Mouse (Mus musculus): ENCODE data around the gene Acy3.
A peak's percentile ranks its signal among the peaks of the same experiment; 100 is the strongest.

The Acy3 gene

GRCm38 (mm10) chr19:3975866-3976265 lies 10.5 kb upstream of the Acy3 start:
- DNase-seq = no peak

- peak; percentile 80 for DNase-seq
Measured at GRCm38 (mm10) chr19:3980309-3980708, 6.1 kb upstream of the Acy3 start.

- DNase-seq = no peak
Measured at GRCm38 (mm10) chr19:3980917-3981316, 5.5 kb upstream of the Acy3 start.

GRCm38 (mm10) chr19:3983527-3984200 lies 2.7 kb upstream of the Acy3 start:
- no peak for DNase-seq

- peak; percentile 42 for DNase-seq
Measured at GRCm38 (mm10) chr19:3985261-3985681, 1.1 kb upstream of the Acy3 start.

- no peak for DNase-seq
Measured at GRCm38 (mm10) chr19:3988066-3988465, 1.7 kb downstream of the Acy3 start.

- DNase-seq = no peak
Measured at GRCm38 (mm10) chr19:3988750-3989149, 2.4 kb downstream of the Acy3 start.

- no peak for DNase-seq
Measured at GRCm38 (mm10) chr19:3990804-3991203, 4.4 kb downstream of the Acy3 start.

- no peak for DNase-seq
Measured at GRCm38 (mm10) chr19:3991562-3991961, 5.2 kb downstream of the Acy3 start.

GRCm38 (mm10) chr19:3991966-3992365 lies 5.6 kb downstream of the Acy3 start:
- DNase-seq = no peak

GRCm38 (mm10) chr19:3992416-3992815 lies 6.0 kb downstream of the Acy3 start, which contains the start of gene Tbx10:
TSS of gene Tbx10 (plus strand) at chr19:3992752.
- no peak for DNase-seq

GRCm38 (mm10) chr19:3994932-3995331 lies 8.6 kb downstream of the Acy3 start:
- DNase-seq = no peak

GRCm38 (mm10) chr19:3995505-3995904 lies 9.1 kb downstream of the Acy3 start:
- no peak for DNase-seq

GRCm38 (mm10) chr19:3996106-3996505 lies 9.7 kb downstream of the Acy3 start:
- DNase-seq = no peak

GRCm38 (mm10) chr19:3996747-3997146 lies 10.4 kb downstream of the Acy3 start:
- no peak for DNase-seq

- no peak for DNase-seq
Measured at GRCm38 (mm10) chr19:3997231-3997630, 10.9 kb downstream of the Acy3 start.

- DNase-seq = no peak
Measured at GRCm38 (mm10) chr19:3998335-3998734, 12.0 kb downstream of the Acy3 start.

GRCm38 (mm10) chr19:3999121-3999730 lies 12.9 kb downstream of the Acy3 start:
- no peak for DNase-seq

- peak; percentile 98 for DNase-seq
Measured at GRCm38 (mm10) chr19:4000119-4000900, 13.9 kb downstream of the Acy3 start, which contains the start of the genes Nudt8 and Gm49405. TSS of gene Nudt8 (plus strand) at chr19:4000580. TSS of gene Gm49405 (plus strand) at chr19:4000626.

GRCm38 (mm10) chr19:4000949-4001525 lies 14.7 kb downstream of the Acy3 start:
- DNase-seq = peak; percentile 31

- DNase-seq = no peak
Measured at GRCm38 (mm10) chr19:4001752-4002151, 15.4 kb downstream of the Acy3 start.

- no peak for DNase-seq
Measured at GRCm38 (mm10) chr19:4003112-4003511, 16.7 kb downstream of the Acy3 start, which contains the start of gene Doc2g. TSS of gene Doc2g (plus strand) at chr19:4003313.

- no peak for DNase-seq
Measured at GRCm38 (mm10) chr19:4003641-4004040, 17.3 kb downstream of the Acy3 start.
